Mouse (Mus musculus) regulatory T cell (primary cell): ENCODE results near the gene Lrmda.

Experiments used
- in situ Hi-C: fragments of 300-600 bp; cut with MboI, MseI; formaldehyde crosslinking; loops from one replicate; pipeline ENCODE4 v1.15.1; 2025; ENCODE audit warnings: high pct_unique_total_duplicates

Gene Lrmda

DNA sequence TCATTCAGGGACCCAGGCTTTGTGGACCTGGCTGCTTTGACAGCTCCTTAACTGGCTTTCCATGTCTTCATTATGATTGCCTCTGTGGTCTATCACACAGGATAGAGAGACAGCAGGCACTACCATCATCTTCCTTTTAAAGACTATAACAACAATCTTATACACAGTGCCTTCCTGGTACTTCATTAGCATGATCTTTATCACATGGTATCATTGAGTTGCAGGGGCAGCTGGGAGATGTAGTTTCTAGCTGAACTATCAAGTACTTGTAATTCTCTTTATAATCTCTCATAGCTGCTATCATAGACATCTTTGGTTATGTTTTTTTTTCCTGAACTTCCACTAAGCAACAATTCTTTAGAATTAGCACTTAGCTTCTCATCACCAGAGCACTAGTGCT, 474.8 kb downstream of the Lrmda start:
- in situ Hi-C loops: no loop called here

DNA sequence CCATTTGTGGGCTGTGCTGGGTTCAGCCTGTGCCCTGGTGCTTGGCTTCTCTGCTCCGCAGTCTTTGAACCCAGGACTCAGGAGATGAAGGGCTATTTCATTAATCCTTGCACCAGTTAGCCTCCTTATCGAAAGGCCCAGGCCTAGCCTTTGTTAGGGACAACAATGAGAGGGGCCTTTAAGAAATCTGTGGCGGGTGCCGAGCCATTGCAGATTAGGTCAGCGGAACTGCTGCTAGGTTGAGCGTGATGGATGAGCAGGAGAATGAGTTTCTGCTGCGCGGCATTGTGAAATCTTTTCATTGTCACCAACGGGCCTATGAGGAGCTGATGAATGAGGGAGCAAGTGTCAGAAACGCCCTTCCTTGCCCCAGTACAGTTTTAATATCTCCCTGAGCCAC, 475.4 kb downstream of the Lrmda start:
- in situ Hi-C loops: no loop called here

DNA sequence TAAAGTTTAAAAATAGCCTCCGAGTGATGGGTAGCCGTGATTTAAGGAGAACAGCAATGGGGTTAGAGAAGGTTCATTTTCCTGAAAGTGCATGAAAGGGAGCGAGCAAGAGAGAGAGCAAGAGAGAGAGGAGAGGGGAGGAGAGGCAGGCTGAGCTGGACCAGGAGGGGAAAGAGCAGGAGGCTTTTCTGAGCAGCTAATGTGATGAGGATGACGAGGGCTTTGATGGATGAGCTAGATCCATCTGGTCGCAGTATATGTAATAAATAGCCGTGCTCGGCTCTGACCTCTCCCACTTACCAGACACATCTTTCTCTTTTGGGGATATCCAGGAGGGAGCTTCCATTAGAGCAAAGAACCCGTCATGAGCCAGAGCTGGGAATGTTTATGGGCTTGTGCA, 475.8 kb downstream of the Lrmda start:
- in situ Hi-C loops: no loop called here

DNA sequence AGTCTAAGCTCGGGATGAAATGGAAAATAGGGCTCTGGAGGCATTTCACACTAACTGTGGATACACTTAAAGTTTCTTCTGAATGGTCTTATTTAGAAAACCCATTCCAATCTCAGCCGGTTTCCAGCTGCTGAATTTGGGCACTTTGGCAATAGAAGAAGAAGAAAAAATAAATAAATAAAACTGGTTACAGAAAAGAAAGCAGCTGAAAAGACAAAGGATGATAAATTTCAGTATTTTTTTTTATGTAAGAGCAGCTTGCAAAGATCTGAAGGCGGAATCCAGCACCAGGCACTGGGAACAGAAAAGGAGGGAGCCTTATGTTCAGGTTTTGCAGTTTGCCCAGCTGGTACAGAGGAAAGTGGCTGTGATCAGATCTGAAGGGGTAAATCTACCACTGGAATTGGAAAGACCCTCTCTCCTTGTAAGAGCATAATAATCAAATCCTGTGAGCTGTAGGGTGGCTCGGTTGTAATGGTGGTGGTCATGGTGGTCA, 478.2 kb downstream of the Lrmda start:
- in situ Hi-C loops: no loop called here

DNA sequence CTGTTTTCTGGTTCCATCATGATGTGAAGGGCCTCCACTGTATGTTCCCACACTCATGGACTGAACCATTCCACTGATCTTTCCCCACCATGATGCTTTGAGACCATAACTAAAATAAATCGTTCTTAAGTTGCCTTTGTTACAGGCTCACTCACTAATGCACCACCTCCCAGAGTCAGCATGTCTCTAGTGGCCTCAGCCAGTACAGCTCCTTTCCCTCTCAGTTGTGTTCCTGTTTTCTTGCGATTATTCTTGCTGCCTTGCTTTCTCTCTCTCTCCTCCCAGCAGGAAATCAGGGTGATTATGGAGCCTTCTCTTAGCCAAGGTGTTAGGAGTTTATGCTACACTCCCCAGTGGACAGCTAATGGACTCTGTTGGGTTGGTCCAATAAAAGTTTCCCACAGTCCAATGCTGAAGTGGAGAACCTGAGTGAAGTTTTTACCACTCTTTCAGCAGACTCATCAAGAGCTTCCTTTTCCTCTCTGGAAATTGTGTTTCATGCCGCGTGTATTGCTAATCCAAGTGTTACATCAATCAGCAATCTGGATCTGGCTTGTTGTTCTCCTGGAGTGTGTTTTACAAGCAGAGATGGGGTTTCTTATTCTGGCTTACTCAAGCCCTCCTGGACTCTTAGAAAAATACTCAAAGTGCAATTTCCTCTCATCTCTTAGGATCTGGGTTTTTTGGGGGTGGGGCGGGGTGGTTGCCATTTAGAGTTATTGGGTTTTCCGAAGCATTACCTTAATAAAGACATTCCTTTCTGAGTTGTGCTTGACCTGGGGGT, 490.4 kb downstream of the Lrmda start:
- in situ Hi-C loops: loop anchor here (10.0 kb wide), 1 partner anchor 1405 kb away; no protein-coding TSS in a partner anchor

DNA sequence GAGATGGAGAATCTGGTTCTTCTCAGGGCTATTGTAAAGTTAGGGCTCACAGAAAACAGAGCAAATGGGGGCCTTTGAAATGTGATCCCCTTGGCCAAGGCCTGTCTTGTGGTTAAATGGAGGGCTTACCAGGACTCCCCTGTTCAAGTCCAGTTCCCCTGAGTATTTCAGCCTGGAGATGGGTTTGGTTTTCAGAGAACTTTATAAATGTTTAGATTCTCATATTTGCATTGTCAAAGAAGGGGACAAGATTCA, 490.9 kb downstream of the Lrmda start:
- in situ Hi-C loops: loop anchor here (10.0 kb wide), 1 partner anchor 1404 kb away; no protein-coding TSS in a partner anchor

DNA sequence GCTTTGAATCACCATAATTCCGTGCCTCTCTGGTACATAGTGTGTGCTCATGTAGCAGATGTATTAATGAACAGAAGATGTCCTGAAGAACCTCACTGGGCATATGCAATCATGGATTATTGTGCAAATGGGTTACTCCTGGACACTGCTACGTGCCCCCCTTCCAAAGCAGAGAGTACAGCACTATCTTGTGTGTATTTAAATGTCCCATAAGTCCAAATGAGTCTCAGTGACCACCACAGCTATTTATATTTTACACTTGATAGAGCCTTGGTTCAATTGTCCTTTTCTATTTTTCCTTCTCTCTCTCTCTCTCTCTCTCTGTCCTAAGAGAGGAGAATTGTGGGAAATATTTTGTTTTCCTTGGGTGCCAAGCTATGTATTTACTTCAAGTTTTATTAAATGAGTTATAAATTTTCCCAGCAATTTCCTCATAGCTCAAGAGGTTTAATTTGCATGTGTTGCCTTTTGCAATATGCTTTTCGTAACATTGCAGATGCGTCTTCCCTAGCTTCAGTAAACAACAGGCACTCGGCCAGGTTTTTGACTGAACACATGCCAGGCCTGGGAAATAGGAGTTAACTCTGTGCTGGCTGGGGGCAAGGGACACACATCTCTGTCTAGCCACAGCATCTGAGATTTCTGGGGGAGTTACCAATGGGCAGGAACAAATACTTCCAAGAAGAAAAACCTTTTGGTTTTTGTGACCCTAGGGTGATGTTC, 495.0 kb downstream of the Lrmda start:
- in situ Hi-C loops: loop anchor here (10.0 kb wide), 1 partner anchor 1400 kb away; no protein-coding TSS in a partner anchor

DNA sequence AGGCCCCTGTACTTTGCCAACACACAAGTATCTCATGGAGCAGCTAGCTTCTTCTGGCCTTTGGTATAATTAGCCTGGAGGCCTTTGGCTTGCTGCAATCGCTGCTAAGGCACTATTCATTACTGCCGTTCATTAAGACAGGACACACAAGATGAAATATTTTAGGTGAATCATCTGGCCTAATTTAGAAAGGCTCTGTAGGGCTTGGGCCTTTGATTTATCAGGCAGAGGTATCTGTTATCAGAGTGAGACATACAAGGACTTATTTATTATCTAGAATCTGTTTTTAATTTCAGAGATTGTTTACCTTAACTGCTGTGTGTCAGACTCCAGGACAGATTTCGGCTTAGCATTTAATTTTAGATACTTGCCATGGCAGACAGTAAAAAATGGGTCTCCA, 511.2 kb downstream of the Lrmda start:
- in situ Hi-C loops: no loop called here

DNA sequence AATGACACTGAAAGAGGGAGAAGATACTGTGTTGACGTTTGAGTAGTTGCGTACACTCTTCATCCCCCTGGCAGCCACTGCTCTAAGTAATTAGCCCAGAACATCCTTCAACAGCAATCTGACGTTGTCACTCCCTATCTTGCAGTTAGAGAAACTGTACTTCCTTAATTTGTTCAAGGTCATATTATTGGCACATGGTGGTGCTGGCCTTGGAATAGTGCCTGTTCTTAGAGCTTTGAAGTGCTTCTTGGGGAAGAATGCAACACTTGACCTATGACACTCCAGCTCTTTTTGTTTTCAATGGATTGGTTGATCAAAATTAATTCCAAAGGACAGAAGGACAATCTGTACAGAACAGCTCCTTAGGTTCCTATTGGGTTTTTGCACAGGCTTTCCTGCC, 514.0 kb downstream of the Lrmda start:
- in situ Hi-C loops: no loop called here

DNA sequence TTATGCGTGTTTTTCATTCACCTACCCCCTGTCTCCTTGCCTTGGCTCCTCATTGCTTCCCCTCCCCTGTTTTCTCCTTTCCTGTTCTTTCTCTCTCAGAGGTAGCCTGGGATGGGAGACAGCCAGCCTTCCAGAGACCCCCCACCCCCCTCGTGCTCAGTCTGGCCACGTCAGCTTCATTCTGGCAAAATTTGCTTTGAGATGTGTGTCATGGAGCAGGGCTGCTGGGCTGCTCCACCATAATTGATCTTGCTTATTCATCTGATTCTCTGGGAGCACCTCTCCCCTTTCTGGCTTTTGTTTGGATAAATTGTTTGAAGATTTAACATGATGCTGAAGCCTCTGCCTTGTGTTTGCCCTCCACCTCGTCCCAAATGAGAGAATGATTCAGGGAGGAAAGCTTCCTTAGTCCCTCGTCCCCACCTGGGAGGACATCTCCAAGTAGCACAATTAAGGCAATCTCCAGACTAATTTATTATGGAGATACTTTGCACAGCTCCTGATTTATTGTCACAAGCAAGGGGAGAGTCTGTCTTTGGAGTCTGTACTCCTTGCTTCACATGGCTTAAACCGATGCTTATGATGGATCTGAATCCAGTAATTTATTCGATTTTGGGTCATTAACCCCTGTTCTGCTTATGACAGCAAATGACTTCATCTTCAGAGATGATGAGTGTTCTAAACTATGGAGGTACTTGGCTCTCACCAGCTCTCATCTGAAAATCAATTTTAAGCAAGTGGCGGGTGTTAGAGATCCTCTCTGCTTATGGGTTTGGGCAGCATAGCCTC, 526.6 kb downstream of the Lrmda start:
- in situ Hi-C loops: no loop called here

DNA sequence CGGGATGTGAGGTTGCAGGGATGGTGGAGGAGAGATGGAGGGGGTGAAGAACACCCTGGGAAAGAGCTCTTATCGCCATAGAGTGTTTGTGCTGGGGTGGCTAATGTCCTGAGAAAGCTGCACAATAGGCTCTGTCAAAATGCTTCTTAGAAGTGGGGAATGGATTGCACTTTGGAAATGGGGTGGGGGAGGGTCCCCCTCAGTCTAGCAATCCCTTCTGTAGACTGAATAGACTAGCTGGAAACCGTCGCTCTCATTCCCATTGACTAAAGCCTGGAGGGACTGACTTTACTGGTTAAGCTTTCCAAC, 527.1 kb downstream of the Lrmda start:
- in situ Hi-C loops: no loop called here

DNA sequence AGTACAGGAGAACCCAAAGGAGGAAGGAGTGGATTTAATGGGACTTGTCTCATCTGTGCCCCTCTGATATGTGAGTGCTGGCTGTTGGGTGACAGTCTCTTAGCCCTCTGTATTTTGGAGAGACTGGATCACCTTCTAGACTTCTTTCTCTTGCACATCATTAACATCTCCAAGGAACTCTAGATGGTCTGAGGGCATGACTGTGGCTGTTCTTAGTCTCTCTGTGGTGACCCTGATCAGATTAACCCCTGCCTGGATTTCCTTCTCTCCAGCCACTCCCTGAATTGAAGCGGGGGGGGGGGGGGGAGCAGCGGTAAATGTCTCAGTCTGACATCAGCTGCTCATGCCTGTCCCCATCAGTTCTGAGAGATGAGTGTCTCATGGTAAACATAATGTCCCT, 528.8 kb downstream of the Lrmda start:
- in situ Hi-C loops: no loop called here

DNA sequence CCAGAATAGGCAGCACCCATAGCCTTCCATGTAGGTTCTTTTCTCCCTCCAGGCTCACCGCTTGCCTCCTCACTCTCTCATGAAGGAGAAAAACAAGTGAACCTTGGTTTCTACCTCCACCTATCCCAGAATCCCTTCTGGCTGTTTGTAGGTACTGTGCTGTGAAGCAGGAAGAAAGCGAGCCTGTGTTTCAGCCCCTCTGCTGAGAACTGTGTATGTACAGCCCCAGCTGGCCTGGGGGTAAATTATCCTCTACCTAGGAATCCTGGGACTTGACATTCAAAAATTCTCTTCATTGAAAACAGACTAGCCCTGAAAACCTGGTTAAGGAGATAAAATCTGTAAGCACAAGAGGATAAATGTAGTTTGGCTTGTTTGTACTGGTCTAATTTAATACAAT, 529.7 kb downstream of the Lrmda start:
- in situ Hi-C loops: no loop called here

DNA sequence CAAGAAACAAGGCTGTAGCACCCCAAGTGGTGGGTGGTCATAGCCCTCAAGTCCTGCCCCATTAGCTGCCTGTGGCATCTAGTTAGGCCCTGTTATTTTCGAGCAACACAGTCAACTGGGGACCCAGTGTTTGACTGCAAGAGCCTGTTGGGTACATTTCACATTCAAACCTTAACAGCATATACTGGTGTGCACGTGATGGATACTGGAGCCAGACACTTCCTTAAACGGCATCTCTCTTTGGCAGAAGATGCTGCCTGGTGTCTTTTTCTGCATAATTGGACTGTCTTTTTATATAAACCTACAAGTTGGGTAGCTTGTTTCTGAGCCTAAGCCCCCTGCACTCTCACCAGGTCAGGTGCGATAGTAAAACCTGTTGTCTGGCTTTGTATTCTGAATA, 532.8 kb downstream of the Lrmda start:
- in situ Hi-C loops: no loop called here

DNA sequence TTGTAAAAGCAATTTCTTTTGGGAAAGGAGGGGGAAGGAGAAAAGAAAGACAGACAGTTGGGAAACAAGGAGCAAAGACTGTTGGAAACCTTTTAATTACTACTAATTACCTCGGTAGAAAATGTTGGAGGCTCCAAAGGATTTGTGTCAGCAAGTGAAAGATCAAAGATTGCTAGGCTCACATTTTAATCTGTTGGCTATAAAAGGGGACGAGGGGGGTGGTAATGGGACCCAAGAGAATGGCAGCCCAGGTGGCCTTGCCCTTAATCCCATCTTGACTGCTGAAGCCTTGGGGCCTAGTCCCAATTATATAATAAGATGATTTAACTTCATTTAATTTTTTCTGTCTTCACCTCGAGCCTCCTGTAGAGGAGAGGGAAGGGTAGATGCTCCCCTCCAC, 533.3 kb downstream of the Lrmda start:
- in situ Hi-C loops: no loop called here

DNA sequence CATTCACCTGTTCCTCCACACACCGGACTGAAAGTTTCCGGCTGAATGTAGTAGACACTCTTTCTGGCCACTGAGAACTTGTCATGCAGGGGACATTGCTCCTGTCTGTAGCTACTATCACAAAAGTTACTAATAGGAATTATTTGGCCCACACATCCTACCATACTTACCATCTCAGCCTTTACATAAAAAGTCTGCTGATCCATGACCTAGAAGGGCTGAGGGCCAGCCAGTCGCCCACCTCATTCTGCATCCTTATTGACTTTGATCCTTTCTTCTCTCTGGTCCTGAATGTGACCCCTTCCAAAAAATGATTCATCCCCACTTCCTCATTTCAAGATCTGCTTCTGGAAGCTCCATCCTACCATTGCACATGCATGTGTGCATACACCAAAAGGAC, 534.2 kb downstream of the Lrmda start:
- in situ Hi-C loops: no loop called here

DNA sequence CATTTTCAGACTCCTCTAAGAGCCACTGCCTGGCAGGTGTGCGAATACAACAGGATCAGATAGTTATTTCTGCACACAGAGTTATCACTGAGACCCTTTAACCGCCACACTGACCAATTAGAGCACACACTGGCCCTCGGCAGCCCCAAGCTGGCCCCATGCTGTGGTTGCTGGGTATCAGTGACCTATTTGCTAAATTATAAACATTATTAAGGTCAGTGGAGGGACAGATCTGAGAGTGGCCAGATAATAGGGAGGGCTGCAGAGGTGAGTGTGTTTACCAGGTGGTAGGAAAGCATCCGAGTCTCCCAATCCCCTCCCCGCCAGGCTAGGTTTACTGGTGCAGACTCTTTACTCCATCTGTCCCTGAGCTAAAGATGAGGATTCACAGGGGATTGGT, 553.0 kb downstream of the Lrmda start:
- in situ Hi-C loops: no loop called here

DNA sequence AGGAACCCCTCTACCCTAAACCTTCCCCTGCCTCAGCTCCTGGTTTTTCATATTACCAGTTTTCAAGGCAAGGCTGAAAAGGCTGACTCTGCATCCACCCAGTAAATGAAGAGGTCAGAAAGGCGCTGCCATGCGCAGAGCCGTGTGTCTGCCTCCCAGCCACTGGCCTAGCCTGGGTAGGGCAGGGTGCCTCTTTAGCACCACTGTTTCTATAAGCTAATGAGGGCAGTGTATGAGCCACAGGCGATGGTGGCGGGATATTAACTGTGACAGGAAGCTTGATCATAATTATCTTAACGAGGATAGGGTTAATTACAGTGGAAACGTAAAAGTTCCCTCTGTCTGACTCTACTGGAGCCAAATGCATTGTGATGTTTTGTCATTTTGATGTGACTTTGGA, 554.1 kb downstream of the Lrmda start:
- in situ Hi-C loops: no loop called here

DNA sequence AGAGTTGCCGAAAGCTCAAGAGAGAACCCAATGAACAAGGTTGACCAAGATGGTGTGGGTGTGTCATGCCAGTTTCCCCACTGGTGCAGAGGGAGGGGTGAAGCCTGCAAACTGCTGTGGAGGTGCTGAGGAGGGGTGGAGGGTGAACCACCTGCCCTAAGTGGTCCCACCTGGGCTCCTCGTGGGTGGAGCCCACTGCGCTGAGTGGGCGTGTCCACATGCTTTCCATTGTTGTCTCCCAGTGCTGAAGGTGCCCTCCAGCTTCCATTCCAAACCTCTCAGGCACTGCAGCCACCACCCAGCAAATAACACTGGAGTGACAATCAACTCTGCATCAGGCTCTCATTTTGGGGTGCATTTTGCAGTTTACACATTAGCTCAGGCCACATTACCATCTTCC, 554.5 kb downstream of the Lrmda start:
- in situ Hi-C loops: no loop called here

DNA sequence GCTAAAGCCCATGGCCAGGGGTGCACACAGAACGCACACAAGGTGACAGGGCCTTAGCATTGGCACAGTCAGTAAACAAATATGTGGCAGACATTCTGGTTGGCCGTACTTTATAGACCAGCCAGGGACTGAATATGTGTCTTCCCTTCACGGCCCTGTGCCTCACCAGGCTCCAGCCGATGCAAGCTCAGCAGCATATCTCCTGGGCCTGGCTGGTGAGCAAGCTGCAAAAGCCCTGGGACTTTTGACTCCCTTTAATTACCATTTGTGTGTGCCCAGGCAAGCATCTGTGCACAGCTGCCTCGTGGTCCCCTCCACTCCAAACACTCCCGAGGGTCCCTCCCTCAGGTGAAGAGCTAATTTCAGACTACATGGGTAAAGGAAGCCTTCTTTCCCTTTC, 556.9 kb downstream of the Lrmda start:
- in situ Hi-C loops: no loop called here

DNA sequence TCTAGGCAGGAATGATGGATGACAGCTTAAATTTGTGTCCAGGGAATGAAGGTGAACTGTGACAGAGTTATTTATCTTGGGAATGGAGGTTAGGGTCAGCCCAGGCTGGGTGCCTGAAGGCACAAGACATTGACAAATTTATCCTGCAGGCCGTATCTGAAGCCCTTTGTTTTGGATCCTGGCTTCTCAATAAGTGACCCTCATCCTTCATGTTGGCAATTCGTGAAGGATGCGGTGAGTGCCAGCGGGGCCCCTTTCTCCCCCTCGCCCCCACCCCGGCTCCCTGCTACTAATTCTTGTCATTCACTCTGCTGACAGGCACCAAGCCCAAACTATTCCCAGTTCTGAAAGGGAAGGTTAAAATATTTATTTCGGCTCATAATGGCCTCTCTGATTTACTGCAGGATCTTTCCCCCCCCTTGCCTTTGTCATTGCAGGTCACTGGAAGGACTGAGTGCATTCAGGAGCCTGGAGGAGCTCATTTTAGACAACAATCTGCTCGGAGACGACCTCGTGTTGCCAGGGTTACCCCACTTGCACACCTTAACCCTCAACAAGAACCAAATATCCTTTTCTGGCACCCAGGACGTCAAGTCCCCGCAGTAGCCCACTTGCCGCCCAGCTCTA, 558.0 kb downstream of the Lrmda start:
- in situ Hi-C loops: no loop called here

DNA sequence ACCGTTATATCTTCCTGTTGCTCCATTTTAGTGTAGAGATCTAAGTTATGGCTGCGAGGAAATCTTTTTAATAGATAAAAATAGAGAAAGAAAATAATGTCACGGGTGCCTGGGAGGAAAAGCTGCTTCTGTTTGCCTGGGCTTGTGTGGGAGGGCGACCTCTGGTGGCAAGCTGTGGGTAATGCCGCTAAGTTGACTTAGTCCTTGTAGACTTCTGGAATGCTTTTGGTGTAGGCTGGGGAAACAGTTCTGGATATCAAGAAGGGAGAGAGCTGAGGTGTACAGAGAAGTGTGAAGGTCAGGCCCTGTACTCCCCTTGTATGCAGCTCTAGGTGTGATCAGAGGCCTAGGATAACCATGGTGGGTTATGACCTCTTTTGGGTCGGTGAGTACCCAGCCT, 558.7 kb downstream of the Lrmda start:
- in situ Hi-C loops: no loop called here
